Mouse (Mus musculus): ENCODE data around the gene Adamts9. TPM values are rescaled to one million over a fixed set of nuclear protein-coding genes. Genes with fewer than 3 reads are reported as not detected.

Adamts9 gene
- total RNA-seq, 1 experiment: 21.2 TPM

DNA sequence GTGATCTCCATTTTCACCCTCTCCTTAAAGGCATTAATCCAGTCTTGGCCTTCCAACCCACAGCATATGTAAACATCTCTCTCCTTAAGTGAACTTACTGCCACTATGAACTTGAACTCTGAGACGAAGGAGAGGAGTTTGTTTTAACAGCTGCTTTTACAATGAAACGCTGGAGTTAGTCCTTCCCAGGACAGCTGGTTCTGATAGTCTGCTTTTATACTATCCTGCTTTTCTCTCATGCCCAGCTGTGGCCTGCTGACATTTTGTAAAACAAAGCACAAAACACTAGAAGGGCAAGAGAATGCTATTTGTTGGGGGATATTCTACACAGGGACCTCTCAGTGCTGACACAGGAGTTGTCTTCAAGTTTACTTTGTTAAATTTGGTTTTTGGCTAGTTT lies 101.3 kb downstream of the Adamts9 start:
- no peaks in the 10 kb centered on the region for H3K9me3 ChIP-seq (ENCODE audit: control insufficient read depth, insufficient read depth, low read depth, low read length)
- peaks cover 2 to 16% of the 10 kb centered on the region in 2 experiments; a peak in 3 of 4 replicates for H3K4me1 ChIP-seq (ENCODE audit: control insufficient read depth in 2 of 2, insufficient read depth in 2 of 2, low read length in 2 of 2, poor library complexity in 1 of 2)
- no peak overlapping the region for H3K4me3 ChIP-seq (ENCODE audit: insufficient read depth in 1 of 2, low read depth in 1 of 2, low read length in 2 of 2, poor library complexity in 1 of 2, severe bottlenecking in 1 of 2)
- H3K36me3 ChIP-seq (ENCODE audit: control insufficient read depth, insufficient read depth, low read length, poor library complexity, severe bottlenecking): no peaks in the 10 kb centered on the region
- no peak for DNase-seq (ENCODE audit: low read depth, low spot score)
- H3K9ac ChIP-seq (ENCODE audit: insufficient read depth, low read depth, low read length, poor library complexity, severe bottlenecking): no peak overlapping the region
- TF ChIP-seq ZC3H11A (IDR thresholded peaks at IDR 0.05; ENCODE audit: borderline replicate concordance, low read depth, low read length) (no peak), CHD2 (IDR thresholded peaks at IDR 0.05; ENCODE audit: low read depth, low read length) (no peak)
- no peak overlapping the region for H3K27ac ChIP-seq (ENCODE audit: insufficient read depth, low read depth, low read length, poor library complexity, severe bottlenecking)
- in situ Hi-C loops (cut with MboI; ENCODE audit: low sequenced_read_pairs in 2 of 2, unreplicated experiment in 2 of 2): no loop called here

- in situ Hi-C loops (cut with MboI; ENCODE audit: low sequenced_read_pairs in 2 of 2, unreplicated experiment in 2 of 2): no loop called here
Measured at GRCm38 (mm10) chr6:92831106-92831505, 112.2 kb downstream of the Adamts9 start.

DNA sequence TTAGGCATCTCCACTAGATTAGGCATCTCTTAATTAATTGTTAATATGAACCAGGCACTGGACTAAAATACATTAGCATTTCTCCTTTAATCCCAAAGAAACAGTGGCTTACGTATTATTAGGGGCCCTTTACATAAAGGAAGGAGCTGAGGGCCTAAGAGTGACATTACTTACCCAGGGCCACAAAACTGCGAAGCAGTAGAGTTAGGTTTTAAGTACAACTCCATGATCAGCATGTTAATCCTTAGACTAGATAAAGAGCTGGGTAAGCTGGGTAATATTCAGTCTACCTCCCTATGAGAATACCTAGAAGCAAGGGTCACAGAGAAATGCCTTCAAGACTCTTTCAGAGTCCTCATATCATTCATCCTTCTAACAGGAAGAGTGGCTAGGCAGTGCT lies 114.1 kb downstream of the Adamts9 start:
- no peak for DNase-seq (ENCODE audit: low read depth, low spot score)
- Histone ChIP-seq H3K27ac (ENCODE audit: insufficient read depth, low read depth, low read length, poor library complexity, severe bottlenecking) (no peak overlapping the region), H3K9ac (ENCODE audit: insufficient read depth, low read depth, low read length, poor library complexity, severe bottlenecking) (no peak overlapping the region), H3K36me3 (ENCODE audit: control insufficient read depth, insufficient read depth, low read length, poor library complexity, severe bottlenecking) (no peaks in the 10 kb centered on the region), H3K9me3 (ENCODE audit: control insufficient read depth, insufficient read depth, low read depth, low read length) (no peaks in the 10 kb centered on the region), H3K4me3 (ENCODE audit: insufficient read depth in 1 of 2, low read depth in 1 of 2, low read length in 2 of 2, poor library complexity in 1 of 2, severe bottlenecking in 1 of 2) (no peak overlapping the region), H3K4me1 (ENCODE audit: control insufficient read depth in 2 of 2, insufficient read depth in 2 of 2, low read length in 2 of 2, poor library complexity in 1 of 2) (peaks cover 0 to 7% of the 10 kb centered on the region in 2 experiments; a peak in 3 of 4 replicates)
- TF ChIP-seq ZNF384 (IDR thresholded peaks at IDR 0.05; ENCODE audit: low read depth, low read length) (no peak), ZC3H11A (IDR thresholded peaks at IDR 0.05; ENCODE audit: borderline replicate concordance, low read depth, low read length) (no peak), MAFK (IDR thresholded peaks at IDR 0.05; ENCODE audit: insufficient read depth, low read depth, low read length) (no peak), HCFC1 (IDR thresholded peaks at IDR 0.05; ENCODE audit: borderline replicate concordance, insufficient read depth, low read length) (no peak)
- in situ Hi-C loops (cut with MboI; ENCODE audit: low sequenced_read_pairs in 2 of 2, unreplicated experiment in 2 of 2): no loop called here

More at GRCm38 (mm10) chr6:92831106-92831505, 112.2 kb downstream of the Adamts9 start:
- H3K36me3 ChIP-seq (ENCODE audit: control insufficient read depth, insufficient read depth, low read length, poor library complexity, severe bottlenecking): no peaks in the 10 kb centered on the region
- DNase-seq (ENCODE audit: low read depth, low spot score): no peak
- H3K4me3 ChIP-seq (ENCODE audit: insufficient read depth in 1 of 2, low read depth in 1 of 2, low read length in 2 of 2, poor library complexity in 1 of 2, severe bottlenecking in 1 of 2): no peak overlapping the region
- no peak overlapping the region for H3K27ac ChIP-seq (ENCODE audit: insufficient read depth, low read depth, low read length, poor library complexity, severe bottlenecking)
- no peak overlapping the region for H3K9ac ChIP-seq (ENCODE audit: insufficient read depth, low read depth, low read length, poor library complexity, severe bottlenecking)
- peaks cover 0 to 7% of the 10 kb centered on the region in 2 experiments; a peak in 3 of 4 replicates for H3K4me1 ChIP-seq (ENCODE audit: control insufficient read depth in 2 of 2, insufficient read depth in 2 of 2, low read length in 2 of 2, poor library complexity in 1 of 2)
- TF ChIP-seq ZNF384 (IDR thresholded peaks at IDR 0.05; ENCODE audit: low read depth, low read length) (no peak), HCFC1 (IDR thresholded peaks at IDR 0.05; ENCODE audit: borderline replicate concordance, insufficient read depth, low read length) (no peak), CHD2 (IDR thresholded peaks at IDR 0.05; ENCODE audit: low read depth, low read length) (no peak), ZC3H11A (IDR thresholded peaks at IDR 0.05; ENCODE audit: borderline replicate concordance, low read depth, low read length) (no peak), MAFK (IDR thresholded peaks at IDR 0.05; ENCODE audit: insufficient read depth, low read depth, low read length) (no peak)
- H3K9me3 ChIP-seq (ENCODE audit: control insufficient read depth, insufficient read depth, low read depth, low read length): no peaks in the 10 kb centered on the region

- TF ChIP-seq HCFC1 (IDR thresholded peaks at IDR 0.05; ENCODE audit: borderline replicate concordance, insufficient read depth, low read length) (no peak), CHD2 (IDR thresholded peaks at IDR 0.05; ENCODE audit: low read depth, low read length) (peak; percentile 18; the same call in 1 of the 2 replicates), MAFK (IDR thresholded peaks at IDR 0.05; ENCODE audit: insufficient read depth, low read depth, low read length) (peak; percentile 66; the same call in 1 of the 2 replicates), ZNF384 (IDR thresholded peaks at IDR 0.05; ENCODE audit: low read depth, low read length) (peak; percentile 83), ZC3H11A (IDR thresholded peaks at IDR 0.05; ENCODE audit: borderline replicate concordance, low read depth, low read length) (no peak)
- Histone ChIP-seq H3K4me1 (ENCODE audit: control insufficient read depth in 2 of 2, insufficient read depth in 2 of 2, low read length in 2 of 2, poor library complexity in 1 of 2) (peaks cover 0 to 7% of the 10 kb centered on the region in 2 experiments; a peak in 3 of 4 replicates), H3K9ac (ENCODE audit: insufficient read depth, low read depth, low read length, poor library complexity, severe bottlenecking) (no peak overlapping the region), H3K27ac (ENCODE audit: insufficient read depth, low read depth, low read length, poor library complexity, severe bottlenecking) (no peak overlapping the region), H3K9me3 (ENCODE audit: control insufficient read depth, insufficient read depth, low read depth, low read length) (no peaks in the 10 kb centered on the region), H3K36me3 (ENCODE audit: control insufficient read depth, insufficient read depth, low read length, poor library complexity, severe bottlenecking) (no peaks in the 10 kb centered on the region), H3K4me3 (ENCODE audit: insufficient read depth in 1 of 2, low read depth in 1 of 2, low read length in 2 of 2, poor library complexity in 1 of 2, severe bottlenecking in 1 of 2) (no peak overlapping the region)
- DNase-seq (ENCODE audit: low read depth, low spot score): no peak
- in situ Hi-C loops (cut with MboI; ENCODE audit: low sequenced_read_pairs in 2 of 2, unreplicated experiment in 2 of 2): no loop called here
Measured at GRCm38 (mm10) chr6:92827360-92827759, 115.9 kb downstream of the Adamts9 start.

GRCm38 (mm10) chr6:92826561-92826960 lies 116.7 kb downstream of the Adamts9 start:
- H3K27ac ChIP-seq (ENCODE audit: insufficient read depth, low read depth, low read length, poor library complexity, severe bottlenecking): no peak overlapping the region
- H3K4me3 ChIP-seq (ENCODE audit: insufficient read depth in 1 of 2, low read depth in 1 of 2, low read length in 2 of 2, poor library complexity in 1 of 2, severe bottlenecking in 1 of 2): no peak overlapping the region
- H3K9me3 ChIP-seq (ENCODE audit: control insufficient read depth, insufficient read depth, low read depth, low read length): no peaks in the 10 kb centered on the region
- DNase-seq (ENCODE audit: low read depth, low spot score): no peak
- no peak overlapping the region for H3K9ac ChIP-seq (ENCODE audit: insufficient read depth, low read depth, low read length, poor library complexity, severe bottlenecking)
- in situ Hi-C loops (cut with MboI; ENCODE audit: low sequenced_read_pairs in 2 of 2, unreplicated experiment in 2 of 2): no loop called here
- peaks cover 0 to 7% of the 10 kb centered on the region in 2 experiments; a peak in 3 of 4 replicates for H3K4me1 ChIP-seq (ENCODE audit: control insufficient read depth in 2 of 2, insufficient read depth in 2 of 2, low read length in 2 of 2, poor library complexity in 1 of 2)
- TF ChIP-seq CHD2 (IDR thresholded peaks at IDR 0.05; ENCODE audit: low read depth, low read length) (no peak), ZC3H11A (IDR thresholded peaks at IDR 0.05; ENCODE audit: borderline replicate concordance, low read depth, low read length) (no peak), MAFK (IDR thresholded peaks at IDR 0.05; ENCODE audit: insufficient read depth, low read depth, low read length) (no peak), ZNF384 (IDR thresholded peaks at IDR 0.05; ENCODE audit: low read depth, low read length) (no peak), HCFC1 (IDR thresholded peaks at IDR 0.05; ENCODE audit: borderline replicate concordance, insufficient read depth, low read length) (no peak)
- H3K36me3 ChIP-seq (ENCODE audit: control insufficient read depth, insufficient read depth, low read length, poor library complexity, severe bottlenecking): no peaks in the 10 kb centered on the region

Measured in ES-E14 (cell line).